Mouse (Mus musculus) ES-E14 (cell line): ENCODE measurements around the gene Mrpl10. TPM values are rescaled to one million over a fixed set of nuclear protein-coding genes. Genes with fewer than 3 reads are reported as not detected.

Experiments
- DNase-seq: peaks from one replicate; pipeline ENCODE4 v3.0.0-alpha.2; 2013; ENCODE audit warnings: low read depth, low spot score
- H3K27ac ChIP-seq: 2 replicates; pipeline ENCODE4 v1.5.1; 2012; ENCODE audit warnings: low read depth, mild to moderate bottlenecking, low read length, moderate library complexity, mixed read lengths; ENCODE audit not compliant: poor library complexity, insufficient read depth, severe bottlenecking
- H3K36me3 ChIP-seq: 2 replicates; pipeline ENCODE4 v1.6.1; 2012; ENCODE audit warnings: mild to moderate bottlenecking, low read length, moderate library complexity, mixed read lengths; ENCODE audit not compliant: control insufficient read depth, poor library complexity, insufficient read depth, severe bottlenecking
- H3K4me1 ChIP-seq, 2 experiments: fragments of 150-350 bp in 1 of 2; sonication (generic) in 1 of 2; 2 replicates each; pipeline ENCODE4 v1.6.1; 2012; ENCODE audit warnings: low read length in 2 of 2, mild to moderate bottlenecking in 1 of 2, mixed read lengths in 1 of 2; ENCODE audit not compliant: control insufficient read depth in 2 of 2, insufficient read depth in 2 of 2, poor library complexity in 1 of 2
- H3K4me3 ChIP-seq, 2 experiments: fragments of 150-350 bp in 1 of 2; sonication (generic) in 1 of 2; 2 replicates each; pipeline ENCODE4 v1.5.1; 2012; ENCODE audit warnings: low read length in 2 of 2, low read depth in 1 of 2, mild to moderate bottlenecking in 1 of 2, mixed read lengths in 1 of 2; ENCODE audit not compliant: insufficient read depth in 1 of 2, poor library complexity in 1 of 2, severe bottlenecking in 1 of 2
- H3K9ac ChIP-seq: 2 replicates; pipeline ENCODE4 v1.6.1; 2012; ENCODE audit warnings: low read depth, mild to moderate bottlenecking, low read length, mixed read lengths; ENCODE audit not compliant: poor library complexity, insufficient read depth, severe bottlenecking
- H3K9me3 ChIP-seq: fragments of 150-350 bp; sonication (generic); 2 replicates; pipeline ENCODE4 v1.6.1; 2012; ENCODE audit warnings: low read depth, mild to moderate bottlenecking, low read length; ENCODE audit not compliant: control insufficient read depth, insufficient read depth
- CHD2 ChIP-seq: IDR thresholded peaks from 2 replicates; pipeline ENCODE4 v1.6.1; 2014; ENCODE audit warnings: mild to moderate bottlenecking, low read depth, low read length, inconsistent platforms
- HCFC1 ChIP-seq: IDR thresholded peaks from 2 replicates; pipeline ENCODE4 v1.6.1; 2012; ENCODE audit warnings: low read length, inconsistent platforms, borderline replicate concordance; ENCODE audit not compliant: insufficient read depth
- MAFK ChIP-seq: IDR thresholded peaks from 2 replicates; pipeline ENCODE4 v1.6.1; 2014; ENCODE audit warnings: mild to moderate bottlenecking, low read depth, low read length, inconsistent platforms; ENCODE audit not compliant: insufficient read depth
- ZC3H11A ChIP-seq: IDR thresholded peaks from 2 replicates; pipeline ENCODE4 v1.6.1; 2012; ENCODE audit warnings: low read depth, mild to moderate bottlenecking, inconsistent platforms, low read length, borderline replicate concordance
- ZNF384 ChIP-seq: IDR thresholded peaks from 2 replicates; pipeline ENCODE4 v1.6.1; 2012; ENCODE audit warnings: low read depth, low read length, inconsistent platforms
- in situ Hi-C, 2 experiments: fragments of 600-800 bp; cut with MboI; formaldehyde crosslinking; loops; one replicate each; pipeline ENCODE4 v1.15.1; 2025; ENCODE audit warnings: low sequenced_read_pairs in 2 of 2, inconsistent platforms in 1 of 2; ENCODE audit not compliant: unreplicated experiment in 2 of 2
- total RNA-seq: library from RNA; depleted of rRNA; stranded (reverse); fragments of 300-350 nt; gene quantifications from 2 replicates; pipeline ENCODE4 v1.2.3, GENCODE M21; 2012

Gene Mrpl10
- total RNA-seq, 1 experiment, result 70.3 TPM

DNA sequence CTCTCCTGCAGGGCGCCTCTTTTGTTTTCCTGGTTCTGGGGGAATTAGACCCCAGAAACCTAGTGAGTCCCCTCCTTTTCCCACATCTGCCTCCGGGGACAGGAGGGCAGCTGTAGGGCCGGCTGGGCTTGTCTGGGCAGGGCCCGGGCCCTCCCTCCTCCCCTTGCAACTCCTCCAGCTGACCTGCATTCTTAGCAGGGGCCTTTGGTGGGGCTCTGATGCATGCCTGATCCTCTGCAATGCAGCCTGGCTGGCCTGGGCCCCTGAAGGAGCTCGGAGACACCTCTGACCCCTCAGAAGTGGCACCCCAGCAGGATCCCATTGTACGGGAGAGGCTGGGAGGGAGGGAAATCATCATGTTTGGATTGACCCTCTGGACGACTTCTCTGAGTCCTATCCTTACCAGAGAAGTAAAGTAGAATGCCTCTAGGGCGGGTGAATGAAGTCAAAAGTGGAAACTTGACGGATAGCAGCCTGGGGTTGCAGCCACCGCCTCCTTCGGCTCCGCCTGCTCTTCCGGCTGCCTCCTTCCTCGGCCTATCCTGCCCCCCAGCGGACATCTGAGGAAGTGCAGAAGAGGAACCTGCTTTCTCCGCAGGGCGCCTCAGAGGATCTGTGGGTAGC, 15.5 kb upstream of the Mrpl10 start:
- Histone ChIP-seq H3K9ac (peak overlapping the region; percentile 40), H3K4me3 (peak overlapping the region; percentile 40 to 58), H3K9me3 (no peaks in the 10 kb centered on the region), H3K4me1 (peaks cover 5 to 14% of the 10 kb centered on the region in 2 experiments; a peak in 3 of 4 replicates), H3K36me3 (peaks cover 3% of the 10 kb centered on the region; the same call in 1 of the 2 replicates), H3K27ac (peak overlapping the region; percentile 91)
- TF ChIP-seq ZNF384 (no peak), CHD2 (no peak), HCFC1 (peak; percentile 45; the same call in 1 of the 2 replicates), MAFK (no peak), ZC3H11A (0 out of 2 replicates have a peak, but pooled peaks have one; percentile 21)
- in situ Hi-C loops, result no loop called here
- peak; percentile 94 for DNase-seq

DNA sequence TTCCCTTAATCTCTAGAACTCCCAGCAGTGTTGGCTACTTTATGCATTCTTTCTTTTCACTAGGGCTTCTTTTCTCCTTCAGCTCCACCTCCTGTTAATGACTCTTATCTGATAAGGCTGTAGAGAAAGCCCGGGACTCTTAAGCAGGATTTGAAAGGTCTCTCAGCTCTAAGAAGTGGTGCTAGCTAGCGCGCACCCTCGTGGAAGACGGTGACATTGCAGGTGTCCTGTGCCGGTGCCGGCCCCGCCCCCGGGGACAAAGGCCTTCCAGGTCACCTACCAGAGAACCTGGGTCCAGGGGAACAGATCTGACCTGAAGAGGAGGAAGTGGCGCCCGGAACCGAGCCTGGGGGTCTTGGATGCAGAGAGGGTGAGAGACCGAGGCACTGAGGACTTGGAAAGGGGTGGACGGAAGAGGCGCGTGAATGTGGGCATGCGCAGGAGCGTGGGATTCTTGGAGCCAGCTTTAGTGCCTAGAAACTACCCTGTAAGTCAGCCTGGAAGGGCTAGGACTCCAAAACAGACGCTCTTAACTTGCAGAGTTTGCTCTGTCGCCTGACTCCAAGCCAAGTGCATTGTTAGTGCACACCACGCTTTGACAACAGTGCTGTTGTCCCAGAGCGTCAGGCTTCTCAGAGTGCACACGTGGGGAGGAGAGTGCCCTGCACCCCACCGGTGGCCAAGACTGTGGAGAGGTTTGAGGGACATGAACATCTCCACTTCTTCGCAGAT, 11.5 kb upstream of the Mrpl10 start, which contains the start of gene Scrn2:
Gene Scrn2, plus strand, starts transcription at position 253 of the 732 bp plus-strand sequence.
- peak; percentile 86 for DNase-seq
- Histone ChIP-seq H3K9ac (peak within 1 kb of the TSS; percentile 72), H3K4me3 (peak within 1 kb of the TSS; percentile 65 to 69), H3K36me3 (peaks cover 6% of the 10 kb centered on the region; the same call in 1 of the 2 replicates), H3K9me3 (no peaks in the 10 kb centered on the region), H3K4me1 (peaks cover 3 to 8% of the 10 kb centered on the region in 2 experiments; a peak in 3 of 4 replicates), H3K27ac (no peak within 1 kb of the TSS)
- peak; percentile 33; the same call in 1 of the 2 replicates for TF ChIP-seq HCFC1
- no peak for TF ChIP-seq ZNF384
- no peak for TF ChIP-seq MAFK
- no peak for TF ChIP-seq CHD2
- TF ChIP-seq ZC3H11A, result no peak
- in situ Hi-C loops, result no loop called here

DNA sequence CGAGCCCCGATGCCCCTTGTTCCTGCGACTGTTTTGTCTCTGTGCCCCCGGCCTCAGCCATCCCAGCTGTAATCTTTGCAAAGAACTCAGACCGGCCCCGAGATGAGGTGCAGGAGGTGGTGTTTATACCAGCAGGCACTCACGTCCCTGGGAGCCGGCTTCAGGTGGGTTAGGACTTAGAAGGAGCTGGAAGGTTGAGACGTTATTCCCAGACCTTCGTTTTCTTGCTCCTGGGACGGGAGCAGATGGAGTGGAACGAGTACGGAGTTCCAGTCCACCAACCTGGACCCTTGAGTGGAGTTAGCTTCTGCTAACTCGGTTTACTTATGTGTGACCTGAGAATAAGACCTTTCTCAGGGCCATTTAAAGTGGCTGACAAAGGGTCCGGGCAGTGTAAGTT, 10.9 kb upstream of the Mrpl10 start:
- H3K36me3 ChIP-seq, result peaks cover 4% of the 10 kb centered on the region; the same call in 1 of the 2 replicates
- no peaks in the 10 kb centered on the region for H3K9me3 ChIP-seq
- no peak for DNase-seq
- peaks cover under 1 to 2% of the 10 kb centered on the region in 2 experiments; a peak in 1 of 4 replicates for H3K4me1 ChIP-seq
- in situ Hi-C loops, result no loop called here
- peak overlapping the region; percentile 23; the same call in 1 of the 2 replicates for H3K9ac ChIP-seq
- H3K4me3 ChIP-seq, result peak overlapping the region; percentile 65 to 69
- TF ChIP-seq MAFK, result no peak
- TF ChIP-seq ZNF384, result no peak
- TF ChIP-seq ZC3H11A, result no peak
- TF ChIP-seq CHD2, result no peak
- no peak for TF ChIP-seq HCFC1
- no peak overlapping the region for H3K27ac ChIP-seq

DNA sequence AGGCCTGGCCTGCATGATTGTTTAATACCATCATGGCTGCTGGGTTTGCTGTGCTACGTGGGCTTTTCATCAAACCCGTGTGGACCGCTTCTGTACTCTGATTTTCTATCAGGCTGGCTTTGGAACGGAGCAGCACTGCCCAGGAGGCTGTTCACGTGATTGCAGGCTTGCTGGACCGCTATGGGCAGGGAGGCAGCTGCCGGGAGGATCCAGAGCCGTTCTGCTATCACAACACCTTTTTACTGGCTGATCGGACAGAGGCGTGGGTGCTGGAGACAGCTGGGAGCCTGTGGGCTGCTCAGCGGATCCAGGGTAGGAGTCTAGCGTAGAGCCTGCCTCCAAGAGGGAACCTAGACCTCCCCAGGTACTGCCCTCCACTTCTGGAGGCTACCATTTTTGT, 9.4 kb upstream of the Mrpl10 start:
- TF ChIP-seq ZNF384 (no peak), MAFK (no peak), HCFC1 (no peak), ZC3H11A (no peak), CHD2 (no peak)
- H3K9ac ChIP-seq, result no peak overlapping the region
- H3K9me3 ChIP-seq, result no peaks in the 10 kb centered on the region
- no peak overlapping the region for H3K4me3 ChIP-seq
- 0 out of 4 replicates have a peak, but pooled peaks cover 0 to 2% of the 10 kb centered on the region in 2 experiments for H3K4me1 ChIP-seq
- H3K27ac ChIP-seq, result no peak overlapping the region
- in situ Hi-C loops, result no loop called here
- no peak for DNase-seq
- peaks cover 4% of the 10 kb centered on the region; the same call in 1 of the 2 replicates for H3K36me3 ChIP-seq
